Mouse (Mus musculus) limb, embryonic 15.5 days (tissue): Measurements from ENCODE around the gene Tstd3. TPM values are rescaled to one million over a fixed set of nuclear protein-coding genes. Genes with fewer than 3 reads are reported as not detected.

Experiments used
- ATAC-seq: fragments of 200-750 bp; cut with Nextera tagmentation; 2 replicates; pipeline ENCODE4 v1.8.0; 2017; ENCODE audit warnings: low read depth, moderate TSS enrichment; ENCODE audit not compliant: insufficient number of reproducible peaks, low FRiP score, low TSS enrichment
- H3K27ac ChIP-seq: fragments of 300-500 bp; sonication (generic); 2 replicates; pipeline ENCODE4 v1.5.1; 2015; ENCODE audit warnings: moderate library complexity, mild to moderate bottlenecking, inconsistent platforms
- H3K27me3 ChIP-seq: fragments of 300-500 bp; sonication (generic); 2 replicates; pipeline ENCODE4 v1.6.1; 2015; ENCODE audit warnings: inconsistent platforms
- H3K36me3 ChIP-seq: fragments of 300-500 bp; sonication (generic); 2 replicates; pipeline ENCODE4 v1.6.1; 2015; ENCODE audit warnings: inconsistent platforms
- H3K4me1 ChIP-seq: fragments of 300-500 bp; sonication (generic); 2 replicates; pipeline ENCODE4 v1.6.1; 2015; ENCODE audit warnings: inconsistent platforms
- H3K4me2 ChIP-seq: fragments of 300-500 bp; sonication (generic); 2 replicates; pipeline ENCODE4 v1.6.1; 2015; ENCODE audit warnings: mild to moderate bottlenecking, inconsistent platforms
- H3K4me3 ChIP-seq: fragments of 300-500 bp; sonication (generic); 2 replicates; pipeline ENCODE4 v1.5.1; 2015; ENCODE audit warnings: mild to moderate bottlenecking, inconsistent platforms
- H3K9ac ChIP-seq: fragments of 300-500 bp; sonication (generic); 2 replicates; pipeline ENCODE4 v1.6.1; 2015; ENCODE audit warnings: inconsistent platforms
- H3K9me3 ChIP-seq: fragments of 300-500 bp; sonication (generic); 2 replicates; pipeline ENCODE4 v1.6.1; 2016; ENCODE audit warnings: inconsistent platforms
- WGBS: fragments of 180-500 bp; shearing (Covaris S2); methylation state at CpG from one replicate; pipeline ENCODE4 v1.1.7; 2015; 5-methylcytosine and 5-hydroxymethylcytosine counted together
- polyA plus RNA-seq: library from polyadenylated mRNA; unstranded; fragments of >200 nt; fragmentation: Nextera tagmentation; extraction: Ambion mirVana; gene quantifications from 2 replicates; pipeline ENCODE4 v1.2.1, GENCODE M21; 2015

Gene Tstd3
- polyA plus RNA-seq, 1 experiment from 2014 or later: 7.3 TPM

DNA sequence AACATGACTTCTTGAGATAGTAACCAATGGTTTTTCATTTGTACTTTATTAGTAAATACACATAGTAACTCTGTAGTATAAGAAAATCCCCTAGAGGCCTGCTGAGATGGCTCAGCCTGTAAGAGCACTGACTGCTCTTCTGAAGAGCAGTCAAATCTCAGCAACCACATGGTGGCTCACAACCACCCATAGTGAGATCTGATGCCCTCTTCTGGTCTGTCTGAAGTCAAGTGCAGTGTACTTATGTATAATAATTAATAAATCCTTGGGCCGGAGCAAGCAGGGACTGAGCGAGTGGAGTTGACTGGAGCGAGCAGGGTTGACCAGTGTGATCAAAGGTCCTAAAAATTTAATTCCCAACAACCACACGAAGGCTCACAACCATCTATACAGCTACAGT is 27.8 kb downstream of the Tstd3 start:
- no peaks in the 10 kb centered on the region for H3K27me3 ChIP-seq

DNA sequence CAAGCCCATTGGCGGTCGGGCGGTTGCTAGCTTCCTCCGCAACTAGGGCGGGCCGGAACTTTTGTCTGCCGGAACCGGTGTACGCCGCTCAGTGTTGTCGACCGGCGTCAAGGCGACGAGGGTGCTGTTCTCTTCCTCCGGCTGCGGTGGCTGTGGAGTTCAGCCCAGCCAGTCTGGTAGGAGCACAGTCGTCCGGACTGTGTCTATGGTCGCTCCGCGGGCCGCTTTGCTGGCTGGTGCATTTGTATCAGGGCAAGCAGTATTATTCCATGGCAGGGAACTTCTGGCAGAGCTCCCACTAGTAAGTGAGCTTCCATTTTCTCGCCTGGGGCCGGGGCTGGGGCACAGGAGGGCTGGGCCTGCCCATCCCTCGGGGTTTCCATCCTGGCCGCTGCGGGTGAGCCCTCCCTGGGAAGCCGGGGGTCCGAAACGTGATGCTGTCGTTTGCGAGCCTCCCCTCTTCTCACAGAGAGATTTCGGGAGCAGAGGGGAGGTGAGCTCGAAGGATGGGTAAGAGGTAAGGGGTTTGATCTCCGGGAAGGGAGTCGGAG is 39.3 kb downstream of the Tstd3 start, which contains the start of gene Ccnc:
TSS of gene Ccnc (plus strand) at position 87 of the 551 bp plus-strand sequence.
- H3K27me3 ChIP-seq: no peaks in the 10 kb centered on the region
- peak within 1 kb of the TSS; percentile 67 for H3K4me2 ChIP-seq
- peak within 1 kb of the TSS; percentile 62 for H3K9ac ChIP-seq
- ATAC-seq: peak; percentile 95
- peaks cover 6% of the 10 kb centered on the region; the same call in 1 of the 2 replicates for H3K4me1 ChIP-seq
- peaks cover under 1% of the 10 kb centered on the region for H3K36me3 ChIP-seq
- peak within 1 kb of the TSS; percentile 66 for H3K4me3 ChIP-seq
- no peaks in the 10 kb centered on the region for H3K9me3 ChIP-seq
- peak within 1 kb of the TSS; percentile 81 for H3K27ac ChIP-seq
- under 1% methylated on average over 37 of the region's 37 CpGs for WGBS

More for the DNA sequence above, 27.8 kb downstream of the Tstd3 start:
- Histone ChIP-seq H3K9ac (no peak overlapping the region), H3K4me1 (no peaks in the 10 kb centered on the region), H3K4me2 (no peak overlapping the region), H3K9me3 (no peaks in the 10 kb centered on the region), H3K36me3 (peaks cover 20% of the 10 kb centered on the region; the same call in 1 of the 2 replicates), H3K27ac (no peak overlapping the region), H3K4me3 (no peak overlapping the region)
- no peak for ATAC-seq
- 91% methylated on average over 4 of the region's 4 CpGs for WGBS

DNA sequence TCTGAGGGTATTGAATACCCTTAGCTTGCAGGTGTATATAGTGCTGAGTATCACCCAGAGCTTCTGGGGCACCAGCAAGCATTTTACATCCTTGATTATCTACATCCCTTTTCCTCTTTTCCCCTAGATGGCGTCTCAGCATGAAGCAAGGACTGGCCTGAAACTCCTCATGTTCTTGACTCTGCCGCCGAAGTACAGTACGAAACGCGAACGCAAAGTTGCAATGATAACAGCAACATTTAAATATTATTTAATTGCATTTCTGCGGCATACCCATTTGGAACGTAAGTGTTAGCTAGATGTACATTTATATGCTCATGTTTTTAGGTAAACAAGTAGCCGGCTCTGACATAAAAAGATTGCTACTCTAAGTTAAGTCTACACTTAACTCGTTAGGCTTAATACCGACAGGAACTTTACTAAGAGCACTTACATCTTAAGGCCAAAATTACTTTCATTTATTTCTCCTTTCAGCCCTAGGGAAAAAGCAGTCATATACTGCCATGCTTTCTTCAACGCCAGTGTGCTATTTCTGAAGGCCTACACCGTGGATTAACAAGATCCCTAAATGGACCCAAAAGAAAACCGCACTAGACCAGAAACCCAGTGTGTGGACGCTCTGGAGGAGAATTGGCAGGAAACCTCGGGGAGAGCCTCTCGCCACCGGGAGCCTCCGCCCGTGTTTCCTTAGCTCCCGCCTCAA is 39.9 kb downstream of the Tstd3 start:
- no peaks in the 10 kb centered on the region for H3K9me3 ChIP-seq
- WGBS: under 1% methylated on average over 22 of the region's 22 CpGs
- H3K4me2 ChIP-seq: peak overlapping the region; percentile 67
- H3K27ac ChIP-seq: peak overlapping the region; percentile 81
- no peak overlapping the region for H3K9ac ChIP-seq
- peak; percentile 44; the same call in 1 of the 2 replicates for ATAC-seq
- H3K4me3 ChIP-seq: peak overlapping the region; percentile 66
- H3K27me3 ChIP-seq: no peaks in the 10 kb centered on the region
- no peaks in the 10 kb centered on the region for H3K36me3 ChIP-seq
- peaks cover 6% of the 10 kb centered on the region; the same call in 1 of the 2 replicates for H3K4me1 ChIP-seq

DNA sequence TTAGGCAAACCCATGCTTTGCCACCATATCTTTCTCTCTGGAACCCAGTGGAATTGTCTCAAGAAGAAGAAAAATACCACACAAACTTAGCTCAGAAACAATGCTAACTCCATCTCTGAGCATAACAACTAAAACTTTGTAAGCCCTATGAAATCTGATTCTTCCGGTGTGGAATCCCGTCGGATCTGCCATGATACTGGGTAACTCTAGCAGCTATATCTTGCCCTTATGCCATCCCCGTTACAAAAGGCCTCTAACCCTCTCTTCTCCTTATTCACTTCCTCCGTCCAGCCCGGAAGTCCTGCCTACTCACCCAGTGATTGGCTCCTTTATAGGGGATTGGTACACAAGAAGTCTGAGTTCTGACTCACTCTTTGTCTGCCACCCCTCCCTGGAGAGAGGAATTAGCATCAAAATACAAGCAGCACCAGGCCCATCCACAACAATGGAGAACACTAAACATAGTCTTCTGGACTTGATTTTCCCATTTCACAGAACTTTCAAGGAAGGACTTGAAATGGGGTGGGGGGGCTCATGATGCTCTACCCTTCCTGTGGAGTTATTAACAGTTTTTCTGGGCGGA is 44.2 kb downstream of the Tstd3 start:
- no peak overlapping the region for H3K4me2 ChIP-seq
- WGBS: 58% methylated on average over 7 of the region's 7 CpGs
- H3K36me3 ChIP-seq: no peaks in the 10 kb centered on the region

GRCm38 (mm10) chr4:21712147-21712546 is 54.9 kb downstream of the Tstd3 start:
- no peak overlapping the region for H3K4me3 ChIP-seq
- H3K9ac ChIP-seq: no peak overlapping the region
- H3K9me3 ChIP-seq: no peaks in the 10 kb centered on the region
- H3K4me1 ChIP-seq: no peaks in the 10 kb centered on the region
- no peaks in the 10 kb centered on the region for H3K36me3 ChIP-seq
- peak; percentile 82 for ATAC-seq
- 6% methylated on average over 13 of the region's 13 CpGs for WGBS
- H3K27me3 ChIP-seq: no peaks in the 10 kb centered on the region; the same call in 1 of the 2 replicates
- H3K4me2 ChIP-seq: no peak overlapping the region
- H3K27ac ChIP-seq: no peak overlapping the region

More for the DNA sequence above, 44.2 kb downstream of the Tstd3 start:
- H3K9ac ChIP-seq: no peak overlapping the region
- no peak overlapping the region for H3K4me3 ChIP-seq
- no peak for ATAC-seq
- H3K9me3 ChIP-seq: no peaks in the 10 kb centered on the region
- H3K27ac ChIP-seq: no peak overlapping the region
- no peaks in the 10 kb centered on the region for H3K27me3 ChIP-seq
- H3K4me1 ChIP-seq: no peaks in the 10 kb centered on the region

Other genes with a start within 250 kb of the Tstd3 start
- gene Prdm13, start 81.2 kb downstream of the Tstd3 start, polyA plus RNA-seq: not detected in 2 replicates
- gene Ccnc, start 39.5 kb downstream of the Tstd3 start, polyA plus RNA-seq: 36.9 and 39.4 TPM in 2 replicates
- 7.0 and 7.4 TPM in 2 replicates for gene Usp45, start 56 bp downstream of the Tstd3 start, polyA plus RNA-seq
- 132 and 135 TPM in 2 replicates for gene Pnisr, start 80.4 kb upstream of the Tstd3 start, polyA plus RNA-seq
- 11.9 and 12.0 TPM in 2 replicates for gene Coq3, start 112.5 kb upstream of the Tstd3 start, polyA plus RNA-seq
- gene Faxc, start 164.1 kb upstream of the Tstd3 start, polyA plus RNA-seq: 2.4 and 3.8 TPM in 2 replicates